Mouse (Mus musculus) liver, embryonic 15.5 days (tissue): ENCODE data around the gene Pex7. TPM values are rescaled to one million over a fixed set of nuclear protein-coding genes. Genes with fewer than 3 reads are reported as not detected.

Source experiments
- ATAC-seq: fragments of 200-750 bp; cut with Nextera tagmentation; 2 replicates; pipeline ENCODE4 v1.8.0; 2017; ENCODE audit warnings: moderate number of reproducible peaks, mild to moderate bottlenecking, moderate library complexity; ENCODE audit not compliant: insufficient read depth
- H3K27ac ChIP-seq: fragments of 300-500 bp; sonication (generic); replicated peaks from 2 replicates; pipeline ENCODE4 v1.5.1; 2015; ENCODE audit warnings: mild to moderate bottlenecking, inconsistent platforms
- H3K27me3 ChIP-seq: fragments of 300-500 bp; sonication (generic); 2 replicates; pipeline ENCODE4 v1.6.1; 2015; ENCODE audit warnings: mild to moderate bottlenecking, inconsistent platforms
- H3K36me3 ChIP-seq: fragments of 300-500 bp; sonication (generic); replicated peaks from 2 replicates; pipeline ENCODE4 v1.6.1; 2015; ENCODE audit warnings: moderate library complexity, mild to moderate bottlenecking, inconsistent platforms
- H3K4me1 ChIP-seq: fragments of 300-500 bp; sonication (generic); replicated peaks from 2 replicates; pipeline ENCODE4 v1.6.1; 2015; ENCODE audit warnings: inconsistent platforms
- H3K4me2 ChIP-seq: fragments of 300-500 bp; sonication (generic); 2 replicates; pipeline ENCODE4 v1.6.1; 2015; ENCODE audit warnings: moderate library complexity, mild to moderate bottlenecking, inconsistent platforms
- H3K4me3 ChIP-seq: fragments of 300-500 bp; sonication (generic); replicated peaks from 2 replicates; pipeline ENCODE4 v1.5.1; 2015; ENCODE audit warnings: mild to moderate bottlenecking, inconsistent platforms
- H3K9ac ChIP-seq: fragments of 300-500 bp; sonication (generic); 2 replicates; pipeline ENCODE4 v1.6.1; 2015; ENCODE audit warnings: moderate library complexity, mild to moderate bottlenecking, inconsistent platforms
- H3K9me3 ChIP-seq: fragments of 300-500 bp; sonication (generic); replicated peaks from 2 replicates; pipeline ENCODE4 v1.6.1; 2016; ENCODE audit warnings: inconsistent platforms
- WGBS: fragments of 180-500 bp; shearing (Covaris S2); methylation state at CpG from one replicate; pipeline ENCODE4 v1.1.7; 2015; ENCODE audit warnings: mixed read lengths; ENCODE audit not compliant: insufficient replicate concordance; 5-methylcytosine and 5-hydroxymethylcytosine counted together
- polyA plus RNA-seq: library from polyadenylated mRNA; unstranded; fragments of >200 nt; fragmentation: Nextera tagmentation; extraction: Ambion mirVana; gene quantifications from 2 replicates; pipeline ENCODE4 v1.2.1, GENCODE M21; 2015

The Pex7 gene
- polyA plus RNA-seq, 1 experiment from 2014 or later = 28.9 TPM

- H3K36me3 ChIP-seq = no peaks in the 10 kb centered on the region
- no peak overlapping the region for H3K27ac ChIP-seq
- WGBS = under 1% methylated on average over 32 of the region's 32 CpGs
- H3K27me3 ChIP-seq = peaks cover 70% of the 10 kb centered on the region
- peak; percentile 34; the same call in 1 of the 2 replicates for ATAC-seq
- H3K4me3 ChIP-seq = peak overlapping the region; percentile 47
- no peak overlapping the region for H3K9ac ChIP-seq
- peak overlapping the region; percentile 72 for H3K4me2 ChIP-seq
- H3K9me3 ChIP-seq = no peaks in the 10 kb centered on the region
- H3K4me1 ChIP-seq = peaks cover 31% of the 10 kb centered on the region
Observed at GRCm38 (mm10) chr10:19849771-19850365, 57.6 kb downstream of the Pex7 start.

GRCm38 (mm10) chr10:19848928-19849770, 58.3 kb downstream of the Pex7 start:
- peak overlapping the region; percentile 47 for H3K4me3 ChIP-seq
- peaks cover 64% of the 10 kb centered on the region for H3K27me3 ChIP-seq
- no peak overlapping the region for H3K27ac ChIP-seq
- H3K9me3 ChIP-seq = no peaks in the 10 kb centered on the region
- no peak for ATAC-seq
- peaks cover 31% of the 10 kb centered on the region for H3K4me1 ChIP-seq
- WGBS = 4% methylated on average over 44 of the region's 44 CpGs
- H3K9ac ChIP-seq = no peak overlapping the region
- H3K4me2 ChIP-seq = peak overlapping the region; percentile 72
- H3K36me3 ChIP-seq = no peaks in the 10 kb centered on the region

- ATAC-seq = no peak
- Histone ChIP-seq H3K4me2 (no peak overlapping the region), H3K27me3 (peaks cover 4% of the 10 kb centered on the region; the same call in 1 of the 2 replicates), H3K4me3 (no peak overlapping the region), H3K36me3 (no peaks in the 10 kb centered on the region), H3K9me3 (no peaks in the 10 kb centered on the region), H3K27ac (no peak overlapping the region), H3K4me1 (no peaks in the 10 kb centered on the region), H3K9ac (no peak overlapping the region)
- WGBS = 57% methylated on average over 5 of the region's 5 CpGs
Observed at GRCm38 (mm10) chr10:19839836-19840235, 67.7 kb downstream of the Pex7 start.

GRCm38 (mm10) chr10:19835887-19836710, 71.4 kb downstream of the Pex7 start:
- no peaks in the 10 kb centered on the region for H3K27me3 ChIP-seq
- no peak overlapping the region for H3K4me3 ChIP-seq
- H3K4me2 ChIP-seq = no peak overlapping the region
- no peak for ATAC-seq
- 66% methylated on average over 8 of the region's 8 CpGs for WGBS
- no peaks in the 10 kb centered on the region for H3K4me1 ChIP-seq
- no peak overlapping the region for H3K9ac ChIP-seq
- H3K36me3 ChIP-seq = no peaks in the 10 kb centered on the region
- no peaks in the 10 kb centered on the region for H3K9me3 ChIP-seq
- H3K27ac ChIP-seq = no peak overlapping the region

GRCm38 (mm10) chr10:19834222-19834621, 73.3 kb downstream of the Pex7 start:
- H3K36me3 ChIP-seq = no peaks in the 10 kb centered on the region
- H3K27me3 ChIP-seq = no peaks in the 10 kb centered on the region
- no peak for ATAC-seq
- H3K9ac ChIP-seq = no peak overlapping the region
- H3K4me1 ChIP-seq = no peaks in the 10 kb centered on the region
- no peak overlapping the region for H3K4me2 ChIP-seq
- 75% methylated on average over 6 of the region's 6 CpGs for WGBS
- no peak overlapping the region for H3K27ac ChIP-seq
- no peak overlapping the region for H3K4me3 ChIP-seq
- H3K9me3 ChIP-seq = no peaks in the 10 kb centered on the region

GRCm38 (mm10) chr10:19831072-19831849, 76.2 kb downstream of the Pex7 start:
- Histone ChIP-seq H3K9ac (no peak overlapping the region), H3K4me3 (no peak overlapping the region), H3K27ac (no peak overlapping the region), H3K4me1 (no peaks in the 10 kb centered on the region), H3K9me3 (no peaks in the 10 kb centered on the region), H3K36me3 (no peaks in the 10 kb centered on the region), H3K4me2 (no peak overlapping the region), H3K27me3 (no peaks in the 10 kb centered on the region)
- no peak for ATAC-seq
- 55% methylated on average over 5 of the region's 5 CpGs for WGBS

GRCm38 (mm10) chr10:19820986-19821385, 86.5 kb downstream of the Pex7 start:
- Histone ChIP-seq H3K4me1 (peaks cover 4% of the 10 kb centered on the region; the same call in 1 of the 2 replicates), H3K4me2 (no peak overlapping the region), H3K9ac (no peak overlapping the region), H3K27ac (no peak overlapping the region), H3K27me3 (peaks cover 18% of the 10 kb centered on the region), H3K4me3 (no peak overlapping the region), H3K36me3 (no peaks in the 10 kb centered on the region), H3K9me3 (no peaks in the 10 kb centered on the region)
- ATAC-seq = no peak
- WGBS = 39% methylated on average over 3 of the region's 3 CpGs

- H3K9me3 ChIP-seq = no peaks in the 10 kb centered on the region
- no peak for ATAC-seq
- H3K4me3 ChIP-seq = no peak overlapping the region
- peaks cover 4% of the 10 kb centered on the region; the same call in 1 of the 2 replicates for H3K4me1 ChIP-seq
- H3K36me3 ChIP-seq = no peaks in the 10 kb centered on the region
- H3K9ac ChIP-seq = no peak overlapping the region
- H3K4me2 ChIP-seq = no peak overlapping the region
- H3K27me3 ChIP-seq = peaks cover 18% of the 10 kb centered on the region
- WGBS = 17% methylated on average over 16 of the region's 16 CpGs
- H3K27ac ChIP-seq = no peak overlapping the region
Observed at GRCm38 (mm10) chr10:19818723-19819355, 88.7 kb downstream of the Pex7 start.

- Histone ChIP-seq H3K27me3 (peaks cover 18% of the 10 kb centered on the region), H3K27ac (no peak overlapping the region), H3K4me1 (peaks cover 4% of the 10 kb centered on the region; the same call in 1 of the 2 replicates), H3K36me3 (no peaks in the 10 kb centered on the region), H3K4me3 (no peak overlapping the region), H3K9ac (no peak overlapping the region), H3K4me2 (no peak overlapping the region), H3K9me3 (no peaks in the 10 kb centered on the region)
- WGBS = 11% methylated on average over 8 of the region's 8 CpGs
- no peak for ATAC-seq
Observed at GRCm38 (mm10) chr10:19815371-19815770, 92.1 kb downstream of the Pex7 start.

GRCm38 (mm10) chr10:19811436-19812172, 95.9 kb downstream of the Pex7 start:
- ATAC-seq = no peak
- H3K4me2 ChIP-seq = no peak overlapping the region
- H3K4me1 ChIP-seq = no peaks in the 10 kb centered on the region
- no peaks in the 10 kb centered on the region for H3K36me3 ChIP-seq
- H3K9ac ChIP-seq = no peak overlapping the region
- WGBS = 45% methylated on average over 9 of the region's 9 CpGs
- no peaks in the 10 kb centered on the region for H3K9me3 ChIP-seq
- no peak overlapping the region for H3K4me3 ChIP-seq
- H3K27ac ChIP-seq = no peak overlapping the region
- no peaks in the 10 kb centered on the region for H3K27me3 ChIP-seq
